12 mouse cellular contexts compared by ENCODE assay signal in genomic region chr15:4630611-4631010, GRCm38 (mm10).
"Had no signal": no experiment of that assay in that cellular context is flagged by ENCODE, and none has a peak within 500 bp of the region (broad histone marks: within the 10 kb centered on the region; RNA-seq: fewer than 3 reads in every experiment).

No protein-coding gene starts in this region.

- ATAC-seq: midbrain, embryonic 16.5 days had no signal

- DNase-seq: lung, adult 18-20 months; lung, embryonic 14.5 days; lung, postnatal 10 days; lung, postnatal 4 days; midbrain, embryonic 14.5 days; retina, postnatal 1 day; right cerebral cortex, adult 18-20 months; right cerebral cortex, postnatal 25 days; right cerebral cortex, postnatal 4 days; thymus, adult 2 months; thymus, postnatal 25 days had no signal
